Mouse (Mus musculus) kidney, embryonic 15.5 days (tissue): ENCODE data around the gene Rps18. TPM values are rescaled to one million over a fixed set of nuclear protein-coding genes. Genes with fewer than 3 reads are reported as not detected.

Experiments
- ATAC-seq: fragments of 200-750 bp; cut with Nextera tagmentation; replicated peaks from 2 replicates; pipeline ENCODE4 v1.8.0; 2017; ENCODE audit warnings: moderate TSS enrichment; ENCODE audit not compliant: low FRiP score
- H3K27ac ChIP-seq: fragments of 300-500 bp; sonication (generic); 2 replicates; pipeline ENCODE4 v1.5.1; 2015; ENCODE audit warnings: mild to moderate bottlenecking, inconsistent platforms
- H3K27me3 ChIP-seq: fragments of 300-500 bp; sonication (generic); 2 replicates; pipeline ENCODE4 v1.6.1; 2015; ENCODE audit warnings: inconsistent platforms
- H3K36me3 ChIP-seq: fragments of 300-500 bp; sonication (generic); 2 replicates; pipeline ENCODE4 v1.6.1; 2015; ENCODE audit warnings: inconsistent platforms
- H3K4me1 ChIP-seq: fragments of 300-500 bp; sonication (generic); 2 replicates; pipeline ENCODE4 v1.6.1; 2015; ENCODE audit warnings: inconsistent platforms
- H3K4me2 ChIP-seq: fragments of 300-500 bp; sonication (generic); 2 replicates; pipeline ENCODE4 v1.6.1; 2015; ENCODE audit warnings: moderate library complexity, mild to moderate bottlenecking, inconsistent platforms
- H3K4me3 ChIP-seq: fragments of 300-500 bp; sonication (generic); replicated peaks from 2 replicates; pipeline ENCODE4 v1.5.1; 2015; ENCODE audit warnings: mild to moderate bottlenecking, inconsistent platforms
- H3K9ac ChIP-seq: fragments of 300-500 bp; sonication (generic); 2 replicates; pipeline ENCODE4 v1.6.1; 2015; ENCODE audit warnings: mild to moderate bottlenecking, inconsistent platforms
- H3K9me3 ChIP-seq: fragments of 300-500 bp; sonication (generic); replicated peaks from 2 replicates; pipeline ENCODE4 v1.6.1; 2016; ENCODE audit warnings: inconsistent platforms
- WGBS: fragments of 180-500 bp; shearing (Covaris S2); methylation state at CpG from one replicate; pipeline ENCODE4 v1.1.7; 2015; ENCODE audit warnings: mixed read lengths; 5-methylcytosine and 5-hydroxymethylcytosine counted together
- polyA plus RNA-seq: library from polyadenylated mRNA; unstranded; fragments of >200 nt; fragmentation: Nextera tagmentation; extraction: Ambion mirVana; gene quantifications from 2 replicates; pipeline ENCODE4 v1.2.1, GENCODE M21; 2015

Gene Rps18
- polyA plus RNA-seq, 1 experiment from 2014 or later = 1,731 TPM

GRCm38 (mm10) chr17:33926207-33926932 is 29.4 kb downstream of the Rps18 start:
- Histone ChIP-seq H3K27me3 (no peaks in the 10 kb centered on the region), H3K4me1 (peaks cover 26% of the 10 kb centered on the region), H3K9me3 (no peaks in the 10 kb centered on the region), H3K27ac (no peak overlapping the region), H3K36me3 (peaks cover 13% of the 10 kb centered on the region), H3K9ac (no peak overlapping the region), H3K4me2 (no peak overlapping the region), H3K4me3 (no peak overlapping the region)
- WGBS = 79% methylated on average over 17 of the region's 17 CpGs
- ATAC-seq = no peak

GRCm38 (mm10) chr17:33925406-33926116 is 30.2 kb downstream of the Rps18 start:
- Histone ChIP-seq H3K4me1 (peaks cover 25% of the 10 kb centered on the region), H3K4me3 (no peak overlapping the region), H3K36me3 (peaks cover 13% of the 10 kb centered on the region), H3K27me3 (no peaks in the 10 kb centered on the region), H3K9me3 (no peaks in the 10 kb centered on the region), H3K4me2 (no peak overlapping the region), H3K9ac (no peak overlapping the region), H3K27ac (no peak overlapping the region)
- 85% methylated on average over 21 of the region's 21 CpGs for WGBS
- no peak for ATAC-seq

- Histone ChIP-seq H3K9me3 (no peaks in the 10 kb centered on the region), H3K9ac (no peak overlapping the region), H3K27me3 (no peaks in the 10 kb centered on the region), H3K4me3 (no peak overlapping the region), H3K36me3 (peaks cover 13% of the 10 kb centered on the region), H3K4me1 (peaks cover 31% of the 10 kb centered on the region), H3K27ac (no peak overlapping the region), H3K4me2 (no peak overlapping the region)
- no peak for ATAC-seq
- 89% methylated on average over 10 of the region's 10 CpGs for WGBS
Measured at GRCm38 (mm10) chr17:33924577-33925283, 31.1 kb downstream of the Rps18 start.

- 81% methylated on average over 7 of the region's 7 CpGs for WGBS
Measured at GRCm38 (mm10) chr17:33921361-33921760, 34.4 kb downstream of the Rps18 start.

GRCm38 (mm10) chr17:33920282-33921097 is 35.3 kb downstream of the Rps18 start:
- peaks cover 54% of the 10 kb centered on the region for H3K4me1 ChIP-seq
- H3K36me3 ChIP-seq = peaks cover 11% of the 10 kb centered on the region
- H3K4me3 ChIP-seq = peak overlapping the region; percentile 75
- H3K27me3 ChIP-seq = no peaks in the 10 kb centered on the region
- H3K27ac ChIP-seq = peak overlapping the region; percentile 83
- under 1% methylated on average over 36 of the region's 36 CpGs for WGBS
- H3K9ac ChIP-seq = peak overlapping the region; percentile 76
- H3K9me3 ChIP-seq = no peaks in the 10 kb centered on the region
- peak overlapping the region; percentile 99 for H3K4me2 ChIP-seq
- peak; percentile 55 for ATAC-seq

More at GRCm38 (mm10) chr17:33921361-33921760, 34.4 kb downstream of the Rps18 start:
- peaks cover 52% of the 10 kb centered on the region for H3K4me1 ChIP-seq
- peaks cover 17% of the 10 kb centered on the region for H3K36me3 ChIP-seq
- H3K4me2 ChIP-seq = peak overlapping the region; percentile 99
- no peak overlapping the region for H3K9ac ChIP-seq
- ATAC-seq = no peak
- H3K27me3 ChIP-seq = no peaks in the 10 kb centered on the region
- H3K4me3 ChIP-seq = peak overlapping the region; percentile 75; the same call in 1 of the 2 replicates
- H3K27ac ChIP-seq = no peak overlapping the region
- H3K9me3 ChIP-seq = no peaks in the 10 kb centered on the region

GRCm38 (mm10) chr17:33919351-33920281 is 36.2 kb downstream of the Rps18 start:
- H3K4me2 ChIP-seq = peak overlapping the region; percentile 99
- no peak for ATAC-seq
- WGBS = under 1% methylated on average over 52 of the region's 52 CpGs

GRCm38 (mm10) chr17:33918293-33919203 is 37.3 kb downstream of the Rps18 start:
- Histone ChIP-seq H3K27ac (peak overlapping the region; percentile 83), H3K4me1 (peaks cover 62% of the 10 kb centered on the region)
- 61% methylated on average over 37 of the region's 37 CpGs for WGBS

More at GRCm38 (mm10) chr17:33919351-33920281, 36.2 kb downstream of the Rps18 start:
- Histone ChIP-seq H3K9ac (peak overlapping the region; percentile 76), H3K4me3 (peak overlapping the region; percentile 75), H3K27ac (peak overlapping the region; percentile 83), H3K36me3 (peaks cover 16% of the 10 kb centered on the region), H3K9me3 (no peaks in the 10 kb centered on the region), H3K27me3 (no peaks in the 10 kb centered on the region), H3K4me1 (peaks cover 62% of the 10 kb centered on the region)

GRCm38 (mm10) chr17:33917656-33918292 is 38.0 kb downstream of the Rps18 start:
- ATAC-seq = no peak
- no peak overlapping the region for H3K9ac ChIP-seq
- H3K27ac ChIP-seq = no peak overlapping the region
- peaks cover 62% of the 10 kb centered on the region for H3K4me1 ChIP-seq
- H3K4me3 ChIP-seq = no peak overlapping the region; the same call in 1 of the 2 replicates
- H3K9me3 ChIP-seq = no peaks in the 10 kb centered on the region
- 0 out of 2 replicates have a peak overlapping the region, but pooled peaks have one; percentile 62 for H3K4me2 ChIP-seq
- H3K36me3 ChIP-seq = peaks cover 33% of the 10 kb centered on the region
- WGBS = 85% methylated on average over 18 of the region's 18 CpGs
- no peaks in the 10 kb centered on the region for H3K27me3 ChIP-seq

More at GRCm38 (mm10) chr17:33918293-33919203, 37.3 kb downstream of the Rps18 start:
- Histone ChIP-seq H3K4me2 (peak overlapping the region; percentile 99), H3K36me3 (peaks cover 27% of the 10 kb centered on the region), H3K27me3 (no peaks in the 10 kb centered on the region), H3K9me3 (no peaks in the 10 kb centered on the region), H3K4me3 (peak overlapping the region; percentile 75), H3K9ac (peak overlapping the region; percentile 76; the same call in 1 of the 2 replicates)
- ATAC-seq = no peak

GRCm38 (mm10) chr17:33916847-33917655 is 38.8 kb downstream of the Rps18 start:
- no peak overlapping the region for H3K9ac ChIP-seq
- H3K9me3 ChIP-seq = no peaks in the 10 kb centered on the region
- H3K4me1 ChIP-seq = peaks cover 68% of the 10 kb centered on the region
- H3K4me3 ChIP-seq = peak overlapping the region; percentile 64
- H3K4me2 ChIP-seq = peak overlapping the region; percentile 62
- no peak for ATAC-seq
- H3K27ac ChIP-seq = peak overlapping the region; percentile 92; the same call in 1 of the 2 replicates
- 74% methylated on average over 31 of the region's 31 CpGs for WGBS
- H3K36me3 ChIP-seq = peaks cover 39% of the 10 kb centered on the region
- H3K27me3 ChIP-seq = no peaks in the 10 kb centered on the region
